Mouse (Mus musculus) lung, adult 2 months (tissue): Measurements from ENCODE around the gene Acox2.

Experiments used
- CTCF ChIP-seq: fragments of 200-500 bp; IDR thresholded peaks from 2 replicates; pipeline ENCODE4 v1.5.1; 2011; ENCODE audit warnings: mild to moderate bottlenecking, low read length, control low read depth; ENCODE audit not compliant: insufficient read depth
- POLR2A ChIP-seq: fragments of 200-500 bp; IDR thresholded peaks from 2 replicates; pipeline ENCODE4 v1.6.1; 2011; ENCODE audit warnings: low read depth, mild to moderate bottlenecking, control low read depth, low read length, borderline replicate concordance; ENCODE audit errors: extremely low read depth

GRCm38 (mm10) chr14:8260214-8260613 lies 1.1 kb upstream of the Acox2 start:
- TF ChIP-seq POLR2A (no peak), CTCF (no peak)
